Mouse (Mus musculus): ENCODE measurements around the gene Gm17428.
"Not testable (repeated sequence)": the region's sequence is repeated elsewhere in the genome, so short reads cannot be mapped to it uniquely, and the experiment has no call there.

Gm17428 gene

DNA sequence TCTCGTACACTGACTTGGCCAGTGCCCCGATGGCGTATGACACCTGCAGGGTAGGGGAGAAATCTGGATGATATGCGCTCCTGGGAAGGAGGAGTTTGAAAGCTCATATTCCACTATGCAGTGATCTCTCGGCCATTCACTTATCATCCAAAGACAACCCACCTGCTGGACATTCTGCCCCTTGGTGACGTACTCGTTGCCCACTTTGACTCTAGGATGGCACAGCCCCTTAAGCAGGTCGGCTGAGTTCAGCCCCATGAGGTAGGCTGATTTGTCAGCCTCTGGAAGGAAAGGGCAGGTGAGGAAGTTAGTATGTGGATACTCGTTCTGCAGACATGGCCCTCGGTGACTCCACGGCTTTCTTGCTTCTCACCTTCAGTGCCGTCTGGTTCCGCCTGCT, 12.1 kb downstream of the Gm17428 start:
- DNase-seq (ENCODE audit: low spot score in 2 of 2): no peak

DNA sequence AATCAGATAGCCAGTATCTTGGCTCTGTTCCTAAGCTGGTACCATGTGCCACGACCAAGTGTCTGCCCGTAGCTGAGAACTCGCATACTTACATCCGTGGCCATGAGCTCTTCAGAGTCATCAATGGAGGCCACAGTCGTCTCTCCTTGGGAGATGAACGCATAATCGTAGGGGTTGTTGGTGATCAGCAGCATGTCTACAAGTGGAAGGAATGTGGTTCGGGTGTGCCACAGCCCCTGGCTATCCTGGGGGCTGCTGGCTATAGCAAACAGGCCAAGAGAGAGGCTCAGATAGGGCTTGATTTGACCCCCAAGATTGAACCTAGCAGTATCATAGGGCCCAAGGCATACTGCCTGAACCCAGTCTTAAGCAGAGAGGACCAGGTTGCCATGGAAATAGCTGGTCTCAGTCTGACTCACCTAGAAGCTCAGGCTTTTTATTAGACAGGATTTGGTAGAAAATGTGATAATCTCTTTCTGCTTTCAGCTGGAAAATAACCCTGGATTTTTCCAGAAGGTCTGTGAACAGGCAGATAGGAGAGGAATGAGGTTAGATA, 13.2 kb downstream of the Gm17428 start:
- no peak for DNase-seq (ENCODE audit: low spot score in 2 of 2)

DNA sequence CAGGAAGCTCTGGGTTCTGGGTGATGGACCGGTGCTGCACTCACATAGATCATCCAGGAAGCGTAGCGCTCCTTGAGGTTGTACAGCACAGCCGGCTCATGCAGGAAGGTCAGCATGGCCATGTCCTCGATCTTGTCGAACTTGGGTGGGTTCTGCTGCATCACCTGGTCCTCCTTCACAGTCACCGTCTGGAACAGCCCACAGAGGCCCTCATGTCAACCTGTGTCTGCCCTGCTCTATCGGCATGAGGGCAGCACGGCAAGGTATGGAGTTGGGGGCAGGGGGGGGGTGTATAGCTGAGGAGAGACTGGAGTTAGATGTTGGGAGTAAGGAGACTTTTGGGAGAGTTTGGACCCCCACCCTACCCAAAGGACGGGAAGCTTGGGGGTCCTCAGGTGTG, 15.5 kb downstream of the Gm17428 start:
- no peak for DNase-seq (ENCODE audit: low spot score in 2 of 2)

DNA sequence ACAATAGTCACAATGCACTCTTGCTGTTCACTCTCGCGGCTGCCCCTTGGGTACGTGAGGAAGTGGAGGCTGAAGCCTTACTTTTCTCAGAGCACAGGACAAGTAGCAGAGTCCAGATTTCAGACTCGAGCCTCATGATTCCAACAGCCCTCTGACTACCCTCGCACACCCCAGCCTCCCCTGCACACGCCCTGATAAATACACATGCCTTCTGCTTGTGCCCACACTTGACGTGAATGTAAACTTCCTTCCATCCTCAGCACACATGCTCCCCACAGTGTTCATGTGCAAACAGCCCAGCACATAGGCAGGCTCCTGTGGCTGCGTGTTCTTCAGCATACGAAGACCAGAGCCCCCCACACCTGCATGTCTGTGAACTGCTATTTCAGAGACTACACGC, 16.9 kb downstream of the Gm17428 start:
- no peak for DNase-seq (ENCODE audit: low spot score in 2 of 2)

DNA sequence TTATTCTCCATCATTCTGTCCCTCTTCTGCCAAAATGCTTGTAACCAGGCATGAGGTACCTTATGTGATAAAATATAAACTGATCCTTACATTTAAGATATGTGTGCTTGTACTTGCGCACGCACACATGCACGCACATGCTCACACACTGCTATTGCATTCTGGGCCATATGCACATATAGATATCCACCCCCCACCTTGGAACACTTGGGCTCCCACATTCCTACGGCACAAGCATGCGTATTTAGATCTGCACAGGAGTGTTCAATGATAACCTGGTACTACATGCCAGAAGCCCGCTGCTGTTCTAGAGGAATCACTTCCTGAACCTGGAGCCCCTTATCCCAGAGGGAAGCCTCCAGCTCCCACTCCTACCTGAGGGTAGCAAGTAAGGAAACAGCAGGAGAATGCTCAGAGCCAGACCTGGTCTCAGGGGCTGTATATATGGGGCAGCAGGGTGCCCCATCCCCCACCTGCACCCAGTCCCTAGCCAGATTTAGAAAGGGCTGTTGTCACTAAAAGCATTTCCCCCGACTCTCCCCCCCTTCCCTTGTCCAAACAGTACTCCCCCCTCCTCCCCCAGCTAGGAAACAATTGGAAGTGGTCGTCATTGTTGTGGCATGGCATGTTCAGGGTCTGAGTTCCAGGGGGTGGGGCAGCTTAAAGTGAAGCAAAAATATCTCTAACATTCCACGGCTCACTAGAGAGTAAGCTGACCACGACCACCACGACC, 17.6 kb downstream of the Gm17428 start, which contains the start of gene Myh7:
TSS of gene Myh7 (minus strand) at position 491 of the 733 bp plus-strand sequence.
- no peak for DNase-seq (ENCODE audit: low spot score in 2 of 2)

DNA sequence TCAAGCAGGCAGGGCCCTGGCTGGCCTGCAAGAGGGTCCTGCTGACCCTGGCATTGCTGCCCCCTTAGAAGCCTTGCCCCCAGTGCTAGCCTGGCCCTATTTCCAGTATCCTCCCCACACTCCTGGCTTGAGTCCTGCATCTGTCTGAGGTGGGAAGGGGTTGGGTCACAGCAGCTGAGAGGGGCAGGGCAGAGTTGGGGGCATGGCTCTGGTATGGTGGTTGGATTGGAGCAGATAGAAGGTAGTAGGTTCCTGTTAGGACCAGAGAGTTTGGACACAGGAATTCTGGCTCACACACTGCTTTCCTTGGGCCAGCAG, 18.1 kb downstream of the Gm17428 start:
- no peak for DNase-seq (ENCODE audit: low spot score in 2 of 2)

DNA sequence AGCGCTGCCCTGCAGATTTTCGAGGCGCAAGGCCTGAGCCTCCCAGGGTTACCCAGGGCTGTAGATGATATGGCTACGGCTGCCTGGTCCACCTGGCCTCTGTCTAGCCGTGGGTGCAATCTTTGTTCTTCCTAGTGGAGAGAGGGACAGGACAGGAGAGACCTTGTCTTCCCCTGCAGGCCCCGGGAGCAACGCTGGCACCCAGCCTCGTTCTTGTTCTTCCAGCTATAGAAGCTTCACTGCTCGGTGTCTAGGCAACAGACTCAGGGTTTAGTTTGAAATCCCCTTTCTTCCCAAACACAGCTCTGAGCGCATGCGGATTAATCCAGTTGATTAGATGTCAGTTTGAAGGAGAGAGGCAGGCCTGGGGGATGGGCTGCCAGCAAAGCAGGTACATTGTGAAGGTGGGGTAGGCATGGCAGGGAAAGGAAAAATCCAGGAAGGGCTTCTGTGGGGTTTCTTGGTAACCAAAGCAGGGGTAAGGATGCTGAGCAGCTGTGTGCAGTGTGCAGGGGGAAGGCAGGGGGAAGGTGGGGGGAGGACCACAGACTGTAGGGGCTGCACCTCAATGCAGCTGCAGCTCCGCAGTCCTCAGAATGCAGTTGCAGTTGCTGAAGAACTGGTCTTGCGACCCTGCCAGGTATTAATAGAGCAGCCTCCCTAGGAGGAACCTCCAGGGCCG, 18.9 kb downstream of the Gm17428 start:
- no peak for DNase-seq (ENCODE audit: low spot score in 2 of 2)

DNA sequence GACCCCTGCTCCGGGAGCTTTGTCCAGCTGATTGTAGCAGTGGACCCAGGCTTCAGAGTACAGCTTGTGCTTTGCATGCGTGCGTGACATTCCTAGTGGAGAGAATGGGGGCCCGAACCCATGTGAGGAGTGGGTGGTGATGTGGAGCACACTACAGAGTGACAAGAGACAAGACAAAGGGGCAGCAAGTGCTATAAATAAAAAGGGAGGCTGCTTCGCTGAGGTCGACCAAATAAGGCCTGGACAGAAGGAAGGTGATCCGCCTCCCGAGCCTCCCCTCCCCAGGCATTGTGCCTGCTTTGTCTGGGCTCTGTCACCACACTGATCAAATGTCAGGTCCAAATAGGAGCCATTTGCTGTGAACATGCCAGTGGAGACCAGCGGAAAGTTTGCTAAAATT, 20.1 kb downstream of the Gm17428 start:
- DNase-seq (ENCODE audit: low spot score in 2 of 2): no peak

DNA sequence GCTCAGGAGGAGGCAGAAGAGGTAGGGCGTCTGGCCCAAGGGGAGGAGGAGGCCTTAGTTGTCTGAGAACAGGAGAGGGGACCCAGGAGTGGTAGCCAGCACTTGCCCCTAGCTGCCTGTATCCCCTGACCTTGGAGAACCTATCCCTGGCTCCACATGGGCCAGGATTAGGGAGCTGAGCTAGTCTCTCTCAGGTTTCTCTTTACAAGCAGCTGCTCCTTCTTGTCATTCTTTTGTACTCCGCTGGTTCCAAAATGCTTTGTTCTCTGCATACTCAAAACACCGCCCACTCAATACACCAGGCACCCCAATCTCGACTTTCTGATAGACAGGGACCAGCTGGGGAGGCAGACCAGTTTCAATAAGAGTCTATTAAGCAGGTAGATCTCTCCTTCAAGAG, 20.6 kb downstream of the Gm17428 start:
- no peak for DNase-seq (ENCODE audit: low spot score in 2 of 2)

DNA sequence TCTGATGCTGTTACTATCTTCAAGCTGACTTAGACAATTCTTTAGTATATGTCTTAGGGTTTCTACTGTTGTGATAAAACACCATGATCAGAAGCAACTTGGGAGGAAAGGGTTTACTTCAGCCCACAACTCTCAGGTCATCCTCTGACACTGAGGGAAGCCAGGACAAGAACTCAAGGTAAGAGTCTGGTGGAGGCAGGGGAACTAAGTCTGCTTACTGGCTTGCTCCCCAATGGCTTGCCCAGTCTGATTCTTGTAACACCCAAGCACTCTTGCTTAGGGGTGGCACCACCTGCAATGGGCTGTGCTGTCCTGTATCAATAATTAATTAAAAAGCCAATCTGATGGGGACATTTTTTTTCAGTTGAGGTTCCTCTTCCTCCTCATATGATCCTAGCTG, 21.9 kb downstream of the Gm17428 start:
- no peak for DNase-seq (ENCODE audit: low spot score in 2 of 2)

DNA sequence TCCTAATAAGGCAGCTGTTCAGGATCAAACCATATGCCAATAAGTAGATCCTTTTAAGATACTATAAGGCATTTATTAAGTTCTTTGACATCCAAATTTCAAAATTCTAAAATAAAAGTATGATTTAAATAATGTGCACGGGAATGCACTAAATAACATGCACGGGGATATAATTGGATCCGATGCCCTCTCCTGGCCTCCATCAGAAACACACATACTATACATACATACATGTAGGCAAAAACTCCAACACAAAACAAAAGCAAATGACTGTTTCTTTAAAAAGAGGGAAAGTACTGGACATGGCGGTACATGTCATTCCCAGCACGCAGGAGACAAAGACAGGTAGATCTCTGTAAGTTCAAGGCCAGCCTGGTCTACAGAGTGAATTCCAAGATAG, 23.1 kb downstream of the Gm17428 start:
- DNase-seq (ENCODE audit: low spot score in 2 of 2): not testable (repeated sequence)

DNA sequence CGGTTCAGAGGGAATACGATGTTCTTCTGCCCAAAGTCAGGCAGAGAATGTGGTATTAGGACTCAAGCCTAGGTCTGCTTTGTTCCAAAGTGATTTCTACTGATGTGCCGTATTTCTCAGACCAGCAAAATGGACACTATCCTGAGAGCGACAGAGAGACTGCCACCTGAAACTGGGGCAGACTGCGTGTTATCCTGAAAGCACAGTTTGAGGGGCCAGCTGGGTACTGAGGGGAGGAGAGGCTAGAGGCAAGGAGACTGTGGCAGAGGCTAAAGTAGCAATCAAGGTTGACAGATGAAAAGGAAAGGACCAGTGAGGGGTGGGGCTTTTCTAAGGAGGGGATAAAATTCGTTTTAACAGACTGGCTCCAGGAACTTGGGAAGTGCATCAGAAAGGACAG, 24.1 kb downstream of the Gm17428 start:
- no peak for DNase-seq (ENCODE audit: low spot score in 2 of 2)

DNA sequence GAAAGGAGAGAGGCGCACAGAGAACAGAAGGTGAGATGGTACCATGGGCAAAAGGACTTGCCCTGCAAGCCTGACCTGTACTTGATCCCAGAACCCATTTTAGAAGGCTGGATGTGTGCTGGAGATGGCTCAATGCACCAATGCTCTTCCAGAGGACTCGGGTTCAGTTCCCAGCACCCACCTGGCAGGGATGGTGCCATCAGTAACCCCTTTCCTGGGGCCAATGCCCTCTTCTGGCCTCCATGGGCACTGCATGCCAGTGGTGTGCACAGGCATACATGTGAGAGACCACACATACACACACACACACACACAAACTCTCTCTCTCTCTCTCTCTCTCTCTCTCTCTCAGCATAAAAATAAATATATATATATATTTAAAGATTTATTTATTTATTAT, 24.7 kb downstream of the Gm17428 start:
- no peak for DNase-seq (ENCODE audit: low spot score in 2 of 2)

DNA sequence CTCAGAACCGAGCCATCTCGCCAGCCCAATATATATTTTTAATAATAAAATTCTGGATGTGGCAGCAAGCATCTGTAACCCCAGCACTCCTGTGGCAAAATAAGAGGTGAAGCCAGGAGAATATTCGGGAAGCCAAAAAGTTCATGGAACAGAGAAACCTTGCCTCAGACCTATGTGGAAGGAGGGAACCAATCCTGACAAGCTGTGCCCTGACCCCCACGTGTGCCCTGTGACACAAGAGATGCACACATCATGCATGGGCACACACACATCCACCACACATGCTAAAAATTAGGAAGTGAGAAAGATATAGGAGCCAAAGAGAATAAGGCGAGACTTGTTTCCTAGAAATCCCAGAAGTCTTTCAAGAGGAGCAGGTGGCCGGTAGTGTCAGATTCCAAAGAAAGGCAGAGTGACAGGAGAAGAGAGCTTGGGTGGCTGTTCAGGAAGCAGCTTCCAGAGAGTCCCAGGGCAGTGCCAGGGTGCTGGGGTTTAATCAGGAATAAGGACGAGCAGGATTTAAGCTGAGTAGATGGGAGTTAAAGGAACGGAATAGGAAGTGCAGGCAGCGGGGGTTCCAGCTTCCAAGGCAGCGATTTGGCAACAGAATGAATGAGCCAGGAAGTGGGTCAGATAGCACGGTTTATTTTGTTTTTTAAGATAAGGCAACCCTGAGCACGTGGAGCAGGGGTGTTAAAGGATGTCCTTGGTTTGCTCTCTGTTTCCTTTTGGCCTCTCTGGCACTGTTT, 25.4 kb downstream of the Gm17428 start:
- DNase-seq (ENCODE audit: low spot score in 2 of 2): no peak

DNA sequence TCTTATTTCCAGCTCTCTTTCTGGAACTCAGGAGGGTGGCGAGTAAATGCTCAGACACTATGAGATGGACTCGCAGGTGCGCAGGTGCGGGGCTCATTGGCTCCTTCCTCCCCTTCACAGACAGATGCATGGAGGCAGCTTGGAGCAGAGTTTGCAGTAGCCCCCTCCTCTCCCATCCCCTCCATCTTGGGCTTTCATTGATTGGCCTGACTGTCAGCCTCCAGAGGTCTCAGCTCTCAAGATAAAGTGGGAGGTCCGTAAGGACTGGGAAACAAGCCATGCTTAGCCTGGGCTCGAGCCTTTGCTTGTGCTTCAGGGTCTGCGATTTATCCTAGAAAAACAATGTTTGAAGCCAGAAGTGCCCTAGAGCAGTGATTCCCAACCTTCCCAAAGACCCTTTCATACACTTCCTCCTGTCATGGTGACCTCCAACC, 26.0 kb downstream of the Gm17428 start:
- no peak for DNase-seq (ENCODE audit: low spot score in 2 of 2)

DNA sequence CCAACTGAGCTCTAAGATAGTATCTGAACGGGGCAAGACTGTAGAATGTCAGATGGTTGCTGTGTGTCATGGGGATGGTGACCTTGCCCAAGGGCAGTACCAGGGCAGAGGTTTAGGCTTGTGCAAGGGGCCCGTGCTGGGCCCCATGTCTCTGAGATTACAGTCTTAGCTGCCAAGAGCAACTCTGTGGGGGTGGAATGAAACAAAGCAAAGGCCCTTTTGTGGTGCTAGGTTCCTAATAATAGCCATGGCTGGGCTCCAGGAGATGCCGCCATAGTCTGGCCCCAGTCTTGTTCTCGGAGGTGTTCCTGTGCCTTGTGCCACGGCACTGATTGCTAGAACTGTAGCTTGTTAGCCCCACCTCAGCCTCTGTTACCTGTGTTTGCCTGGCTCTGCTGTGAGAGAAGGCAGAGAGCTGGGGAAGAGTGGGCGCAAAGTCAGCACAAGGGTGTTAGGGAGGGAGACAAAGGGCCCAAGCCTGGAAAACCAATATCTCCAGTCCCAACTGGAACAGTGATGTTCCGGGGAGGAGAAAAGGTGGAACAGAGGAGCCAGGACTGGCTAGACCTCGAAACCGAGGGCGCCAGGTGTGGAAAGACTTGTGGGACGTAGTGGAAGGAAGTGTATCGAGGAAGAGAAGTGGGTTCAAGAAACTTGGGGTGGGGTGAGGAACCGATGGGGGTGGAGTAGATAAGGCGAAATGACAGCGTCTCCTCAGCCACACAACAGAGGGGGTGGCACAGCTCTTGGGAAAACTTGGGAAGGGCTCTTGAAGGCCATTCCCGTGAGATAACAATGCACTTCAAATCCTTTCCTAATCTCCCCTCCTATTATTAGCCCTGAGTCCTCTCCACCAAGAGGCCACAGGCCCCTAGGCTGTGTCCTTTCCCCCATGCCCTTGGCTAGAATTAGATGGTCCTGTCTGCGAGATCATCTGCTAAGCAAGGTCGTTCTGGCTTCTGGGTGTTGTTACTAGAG, 27.4 kb downstream of the Gm17428 start:
- DNase-seq (ENCODE audit: low spot score in 2 of 2): no peak

DNA sequence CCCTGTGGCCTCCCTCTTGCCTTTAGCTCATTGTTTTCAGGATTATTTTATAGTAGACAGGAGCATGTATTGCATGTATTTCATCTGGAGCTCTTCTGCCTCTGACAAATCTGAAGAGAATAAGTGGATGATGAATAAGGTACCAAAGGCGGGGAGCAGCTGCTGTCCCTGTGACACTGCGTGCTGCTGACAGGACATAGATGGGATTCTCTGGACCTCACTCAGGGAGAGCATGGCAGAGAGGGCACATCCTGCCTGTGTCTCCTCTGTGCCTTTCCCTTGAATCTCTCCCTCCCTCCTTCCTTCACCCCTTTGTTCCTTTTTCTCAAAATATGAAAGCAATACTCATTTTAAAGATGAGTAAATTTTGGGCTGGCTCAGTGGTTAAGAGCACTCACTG, 28.8 kb downstream of the Gm17428 start:
- DNase-seq (ENCODE audit: low spot score in 2 of 2): no peak

DNA sequence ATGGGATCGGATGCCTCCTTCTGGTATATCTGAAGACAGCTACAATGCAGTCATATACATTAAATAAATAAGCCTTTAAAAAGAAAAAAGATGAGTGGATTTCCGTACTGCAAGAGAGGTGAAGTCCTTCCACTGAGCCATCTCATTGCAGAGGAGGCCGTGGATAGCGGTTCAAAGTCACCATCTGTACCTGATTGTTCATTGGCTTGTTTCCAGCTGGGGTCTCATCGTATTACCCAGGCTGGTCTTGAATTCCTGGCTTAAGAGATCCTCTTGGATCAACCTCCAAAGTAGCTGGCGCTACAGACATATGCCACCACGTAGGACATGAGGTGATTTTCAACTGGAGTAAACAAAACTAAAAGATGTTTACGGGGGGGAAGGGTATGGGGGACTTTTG, 29.2 kb downstream of the Gm17428 start:
- DNase-seq (ENCODE audit: low spot score in 2 of 2): no peak

DNA sequence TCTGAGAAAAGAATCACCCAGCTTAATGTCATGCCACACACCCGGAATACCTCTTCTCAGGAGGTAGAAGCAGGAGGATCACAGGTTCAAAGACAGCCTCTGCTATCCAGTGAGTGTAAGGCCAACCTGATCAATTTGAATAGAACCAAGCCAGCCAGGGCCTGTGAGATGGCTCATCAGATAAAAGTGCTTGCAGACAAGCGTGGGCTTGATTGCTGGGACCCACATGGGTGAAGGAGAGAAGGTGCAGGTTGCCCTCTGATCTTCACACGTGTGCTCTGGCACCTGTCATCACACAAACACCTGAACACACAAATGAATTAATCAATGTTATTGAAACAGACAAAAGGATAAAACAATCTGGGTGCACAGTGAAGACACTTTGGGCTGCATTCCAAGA, 29.8 kb downstream of the Gm17428 start:
- DNase-seq (ENCODE audit: low spot score in 2 of 2): no peak

DNA sequence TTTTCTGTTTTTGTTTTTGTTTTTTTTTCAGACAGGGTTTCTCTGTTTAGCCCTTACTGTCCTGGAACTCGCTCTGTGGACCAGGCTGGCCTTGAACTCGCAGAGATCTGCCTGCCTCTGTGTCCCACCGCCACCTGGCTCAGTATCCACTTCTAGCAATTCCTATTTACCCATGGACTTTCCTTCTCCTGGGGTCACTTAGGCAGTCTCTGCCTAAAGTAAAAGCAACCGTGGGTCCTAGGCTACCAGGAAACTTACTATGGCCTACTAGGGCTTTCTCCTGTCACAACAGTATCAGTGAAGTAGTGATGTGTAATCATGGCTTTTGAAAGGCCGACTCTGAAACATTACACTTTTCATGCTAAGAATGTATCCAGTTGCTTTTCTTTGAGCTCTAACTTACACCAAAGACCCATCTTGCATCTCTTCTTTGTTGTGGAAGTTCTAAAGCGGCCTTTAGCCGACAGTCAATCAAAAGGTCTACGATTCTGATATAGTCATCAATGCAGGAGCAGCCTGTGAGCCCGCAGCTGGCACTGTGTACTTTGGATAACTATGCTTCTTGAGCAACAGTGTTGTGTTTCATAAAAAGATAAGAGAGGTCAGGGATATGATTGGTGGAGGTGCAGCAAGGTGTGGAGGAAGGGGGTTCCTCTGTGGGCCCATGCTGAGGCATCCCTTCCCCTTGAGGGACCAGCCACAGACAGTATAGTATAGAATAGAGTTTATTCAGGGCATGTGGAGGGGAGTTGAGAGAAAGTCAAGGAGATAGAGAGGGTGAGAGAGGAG, 30.6 kb downstream of the Gm17428 start:
- DNase-seq (ENCODE audit: low spot score in 2 of 2): no peak

DNA sequence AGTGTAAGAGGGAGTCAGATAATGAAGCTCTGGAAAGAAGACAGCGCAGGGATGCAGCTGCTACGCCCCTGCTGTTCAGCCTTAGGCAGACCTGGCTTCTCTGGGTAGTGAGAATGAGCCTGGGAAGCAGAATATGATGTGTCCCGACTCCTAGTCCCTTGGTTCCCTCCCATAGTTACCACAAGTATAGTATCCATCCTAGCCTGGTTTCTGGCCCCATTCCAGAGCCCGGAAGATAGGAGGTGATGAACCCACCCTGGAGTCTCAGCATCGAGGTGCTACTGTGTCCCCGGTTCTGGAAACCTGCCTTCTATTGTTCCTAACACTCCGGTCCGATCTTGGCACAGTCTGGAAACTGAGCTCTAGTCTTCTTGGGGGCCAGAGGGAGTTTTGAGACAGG, 31.7 kb downstream of the Gm17428 start:
- DNase-seq (ENCODE audit: low spot score in 2 of 2): no peak
